Comparison of ENCODE assay signal across 7 mouse cellular contexts in the genomic region with DNA sequence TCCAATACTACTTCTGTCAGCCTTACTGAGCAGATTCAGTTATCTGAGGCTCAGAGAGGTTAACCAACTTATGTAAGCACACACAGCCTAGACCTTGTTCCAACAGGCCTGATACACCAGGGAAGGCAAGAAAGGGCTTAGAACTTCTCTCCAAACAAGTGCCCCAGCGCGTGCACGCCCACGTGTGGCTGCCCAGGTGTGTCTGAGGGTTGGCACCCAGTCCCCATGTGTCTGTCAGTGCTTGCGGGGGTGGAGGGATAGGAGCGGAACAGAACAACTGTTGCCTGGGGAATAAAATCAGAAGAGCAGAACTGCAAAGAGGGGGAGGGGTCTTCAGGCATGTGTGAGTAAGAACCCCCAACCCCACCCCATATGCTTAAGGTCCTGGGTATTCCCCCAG. TPM values are rescaled to one million over a fixed set of nuclear protein-coding genes. Genes with fewer than 3 reads are reported as not detected.
DNase-seq lines count a peak whose midpoint lies in the region; ATAC-seq and TF ChIP-seq lines count a peak whose summit lies in the region.

No protein-coding gene starts in this region.

- H3K4me2 ChIP-seq in neural tube, embryonic 11.5 days (ENCODE audit: low read depth): peak overlapping the region; percentile 35
- H3K4me2 ChIP-seq in forebrain, postnatal 0 days (ENCODE audit: low read depth): peak overlapping the region; percentile 21; the same call in 1 of the 2 replicates
- peak overlapping the region; percentile 24; the same call in 1 of the 2 replicates for H3K4me2 ChIP-seq in liver, postnatal 0 days (ENCODE audit: low read depth, low read length)

- peaks cover 27% of the 10 kb centered on the region for H3K4me1 ChIP-seq in neural tube, embryonic 11.5 days (ENCODE audit: control insufficient read depth, insufficient read depth, low read length)
- peaks cover 5% of the 10 kb centered on the region; the same call in 1 of the 2 replicates for H3K4me1 ChIP-seq in forebrain, postnatal 0 days (ENCODE audit: insufficient read depth)
- peaks cover 57% of the 10 kb centered on the region for H3K4me1 ChIP-seq in liver, postnatal 0 days (ENCODE audit: insufficient read depth)

- ATAC-seq in neural tube, embryonic 11.5 days (ENCODE audit: insufficient read depth, low FRiP score, low TSS enrichment): 0 out of 2 replicates have a peak, but pooled peaks have one; percentile 24
- no peak for ATAC-seq in forebrain, postnatal 0 days
- ATAC-seq in liver, postnatal 0 days: no peak

- no peak overlapping the region; the same call in 1 of the 2 replicates for H3K9ac ChIP-seq in neural tube, embryonic 11.5 days (ENCODE audit: low read length)
- H3K9ac ChIP-seq in forebrain, postnatal 0 days: no peak overlapping the region
- H3K9ac ChIP-seq in liver, postnatal 0 days (replicated peaks): no peak overlapping the region; the same call in 1 of the 2 replicates

- no peak for TF ChIP-seq CTCF in forebrain, postnatal 0 days (IDR thresholded peaks at IDR 0.05; ENCODE audit: low read depth)
- no peak for TF ChIP-seq CTCF in liver, postnatal 0 days (IDR thresholded peaks at IDR 0.05; ENCODE audit: low read depth)

- H3K27ac ChIP-seq in neural tube, embryonic 11.5 days (ENCODE audit: low read depth, low read length): 0 out of 2 replicates have a peak overlapping the region, but pooled peaks have one; percentile 53
- no peak overlapping the region for H3K27ac ChIP-seq in forebrain, postnatal 0 days (ENCODE audit: low read depth, low read length)
- no peak overlapping the region for H3K27ac ChIP-seq in liver, postnatal 0 days (ENCODE audit: low read depth)

- H3K27me3 ChIP-seq in neural tube, embryonic 11.5 days (ENCODE audit: control insufficient read depth, insufficient read depth, low read length): no peaks in the 10 kb centered on the region
- no peaks in the 10 kb centered on the region for H3K27me3 ChIP-seq in forebrain, postnatal 0 days (ENCODE audit: insufficient read depth, low read length)
- no peaks in the 10 kb centered on the region for H3K27me3 ChIP-seq in liver, postnatal 0 days (ENCODE audit: insufficient read depth, low read length)

- no peaks in the 10 kb centered on the region for H3K36me3 ChIP-seq in neural tube, embryonic 11.5 days (ENCODE audit: control insufficient read depth, insufficient read depth, low read length)
- no peaks in the 10 kb centered on the region for H3K36me3 ChIP-seq in forebrain, postnatal 0 days (ENCODE audit: insufficient read depth)
- no peaks in the 10 kb centered on the region for H3K36me3 ChIP-seq in liver, postnatal 0 days (replicated peaks; ENCODE audit: insufficient read depth, low read length)

- no peak for DNase-seq in neural tube, embryonic 11.5 days (ENCODE audit: low spot score)
- DNase-seq in neural tube, embryonic 10.5 days (ENCODE audit: extremely low spot score, low spot score): no peak
- DNase-seq in forebrain, postnatal 0 days: no peak
- no peak for DNase-seq in liver, postnatal 0 days
- DNase-seq in thymus, postnatal 14 days: peak; percentile 92
- no peak for DNase-seq in frontal cortex, adult 2 months (ENCODE audit: extremely low spot score in 1 of 2, low spot score in 1 of 2)
- DNase-seq in retina, embryonic 14.5 days (ENCODE audit: low spot score): no peak

- no peaks in the 10 kb centered on the region for H3K9me3 ChIP-seq in neural tube, embryonic 11.5 days (ENCODE audit: control insufficient read depth, low read length)
- no peaks in the 10 kb centered on the region for H3K9me3 ChIP-seq in forebrain, postnatal 0 days (ENCODE audit: low read length)
- no peaks in the 10 kb centered on the region for H3K9me3 ChIP-seq in liver, postnatal 0 days (ENCODE audit: low read length)

- WGBS in neural tube, embryonic 11.5 days: 29% methylated on average over 6 of the region's 6 CpGs
- 43% methylated on average over 6 of the region's 6 CpGs for WGBS in forebrain, postnatal 0 days
- 48% methylated on average over 6 of the region's 6 CpGs for WGBS in liver, postnatal 0 days (ENCODE audit: insufficient replicate concordance)

- TF ChIP-seq EP300 in liver, postnatal 0 days (IDR thresholded peaks at IDR 0.05; ENCODE audit: low read depth): no peak

- H3K4me3 ChIP-seq in neural tube, embryonic 11.5 days (ENCODE audit: low read depth, low read length): no peak overlapping the region
- H3K4me3 ChIP-seq in forebrain, postnatal 0 days (ENCODE audit: low read depth, low read length): no peak overlapping the region
- no peak overlapping the region for H3K4me3 ChIP-seq in liver, postnatal 0 days (ENCODE audit: low read depth, low read length)

RNA-seq across cellular contexts. Expression of a gene that starts 31.7 kb away (rescaled TPM):
- polyA plus RNA-seq in neural tube, embryonic 11.5 days (2014; fragmentation: Nextera tagmentation; extraction: Ambion mirVana): 24.9 and 27.3 TPM in 2 replicates
- 35.2 and 41.1 TPM in 2 replicates for total RNA-seq in forebrain, postnatal 0 days (2014; rRNA removed)
- polyA plus RNA-seq in forebrain, postnatal 0 days (2015; fragmentation: Nextera tagmentation; extraction: Ambion mirVana): 21.2 and 23.5 TPM in 2 replicates
- 15.5 and 17.0 TPM in 2 replicates for polyA plus RNA-seq in liver, postnatal 0 days (2015; fragmentation: Nextera tagmentation; extraction: Ambion mirVana)
- polyA plus RNA-seq in frontal cortex, adult 2 months (2012; rRNA removed): 49.0 and 50.3 TPM in 2 replicates

RNA-seq across cellular contexts. Expression of a gene that starts 40.5 kb away (rescaled TPM):
- polyA plus RNA-seq in neural tube, embryonic 11.5 days (2014; fragmentation: Nextera tagmentation; extraction: Ambion mirVana): 5.2 and 7.0 TPM in 2 replicates
- total RNA-seq in forebrain, postnatal 0 days (2014; rRNA removed): 40.0 and 40.7 TPM in 2 replicates
- polyA plus RNA-seq in forebrain, postnatal 0 days (2015; fragmentation: Nextera tagmentation; extraction: Ambion mirVana): 52.9 and 57.8 TPM in 2 replicates
- polyA plus RNA-seq in liver, postnatal 0 days (2015; fragmentation: Nextera tagmentation; extraction: Ambion mirVana): 3.6 and 5.2 TPM in 2 replicates
- 46.3 and 53.3 TPM in 2 replicates for polyA plus RNA-seq in frontal cortex, adult 2 months (2012; rRNA removed)
